Comparison of ENCODE assay signal across 22 mouse cellular contexts in the genomic region with DNA sequence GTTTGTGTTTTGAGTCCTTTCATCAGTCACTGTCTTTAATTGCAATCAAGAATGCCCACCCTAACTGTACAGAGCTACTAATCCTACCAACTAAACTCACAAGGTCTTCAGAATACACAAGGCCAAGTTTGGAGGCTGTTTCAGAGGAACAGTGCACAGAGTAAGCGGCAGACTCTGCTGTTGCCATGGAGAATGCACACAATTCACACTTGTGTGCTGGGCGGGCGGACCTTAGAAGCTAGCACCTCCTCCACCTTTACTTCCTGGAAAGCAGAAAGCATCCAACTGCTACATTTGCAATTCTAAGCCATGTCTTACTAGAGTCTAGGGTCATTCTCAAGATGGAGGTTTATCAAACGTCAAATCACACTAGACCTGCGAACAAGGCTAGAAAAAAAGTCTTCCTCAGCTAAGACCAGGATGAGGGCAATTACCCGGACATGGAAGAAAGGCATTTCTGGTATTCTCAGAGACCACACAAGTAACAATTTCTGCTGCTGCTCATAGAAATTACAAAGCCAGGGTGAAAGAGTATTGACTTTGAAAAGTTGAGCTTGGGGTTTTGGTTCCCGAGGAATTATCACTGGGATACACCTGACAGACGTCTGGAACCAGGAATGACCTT. TPM values are rescaled to one million over a fixed set of nuclear protein-coding genes. Genes with fewer than 3 reads are reported as not detected.
A peak's percentile ranks its signal among the peaks of the same experiment; 100 is the strongest.
DNase-seq lines count a peak whose midpoint lies in the region; ATAC-seq and TF ChIP-seq lines count a peak whose summit lies in the region.
"Had no signal": no experiment of that assay in that cellular context is flagged by ENCODE, and none has a peak within 500 bp of the region (broad histone marks: within the 10 kb centered on the region; RNA-seq: fewer than 3 reads in every experiment).

No protein-coding gene starts in this region.

- TF ChIP-seq POLR2A in lung, adult 2 months (IDR thresholded peaks at IDR 0.05; ENCODE audit: borderline replicate concordance, extremely low read depth, low read depth, low read length), result no peak

- no peaks in the 10 kb centered on the region for H3K9me3 ChIP-seq in lung, embryonic 16.5 days (ENCODE audit: control insufficient read depth, low read length)
- H3K9me3 ChIP-seq in kidney, embryonic 15.5 days (replicated peaks), result no peaks in the 10 kb centered on the region
- H3K9me3 ChIP-seq: embryonic facial prominence, embryonic 13.5 days; forebrain, embryonic 12.5 days; heart, embryonic 10.5 days; hindbrain, embryonic 12.5 days had no signal

- peak; percentile 83 for ATAC-seq in frontal cortex, adult (ENCODE audit: low TSS enrichment)
- peak; percentile 70 for ATAC-seq in lung, embryonic 16.5 days (ENCODE audit: low read depth)
- no peak for ATAC-seq in kidney, embryonic 15.5 days (replicated peaks; ENCODE audit: low FRiP score)
- ATAC-seq: hindbrain, embryonic 16.5 days; inflammation-experienced regulatory T-cells, adult 6 months had no signal

- H3K9ac ChIP-seq in lung, embryonic 16.5 days (ENCODE audit: low read length), result no peak overlapping the region
- H3K9ac ChIP-seq in kidney, embryonic 15.5 days, result no peak overlapping the region
- H3K9ac ChIP-seq: embryonic facial prominence, embryonic 13.5 days; forebrain, embryonic 12.5 days; hindbrain, embryonic 12.5 days had no signal

- TF ChIP-seq CTCF in lung, adult 2 months (IDR thresholded peaks at IDR 0.05; ENCODE audit: insufficient read depth, low read length), result no peak

- H3K4me2 ChIP-seq in lung, embryonic 16.5 days (ENCODE audit: low read depth, low read length), result no peak overlapping the region
- no peak overlapping the region for H3K4me2 ChIP-seq in kidney, embryonic 15.5 days
- H3K4me2 ChIP-seq: embryonic facial prominence, embryonic 13.5 days; forebrain, embryonic 12.5 days; hindbrain, embryonic 12.5 days had no signal

- peaks cover 4% of the 10 kb centered on the region for H3K4me1 ChIP-seq in lung, embryonic 16.5 days (replicated peaks; ENCODE audit: control insufficient read depth, insufficient read depth, low read length)
- H3K4me1 ChIP-seq in lung, adult 2 months (ENCODE audit: control insufficient read depth, insufficient read depth, low read length), result no peaks in the 10 kb centered on the region; the same call in 1 of the 2 replicates
- H3K4me1 ChIP-seq in kidney, embryonic 15.5 days, result peaks cover 3% of the 10 kb centered on the region; the same call in 1 of the 2 replicates

- DNase-seq in frontal cortex, postnatal 14 days (ENCODE audit: low spot score in 2 of 2), result no peak
- no peak for DNase-seq in lung, adult 2 months
- DNase-seq in right cerebral cortex, adult 2 months (ENCODE audit: low spot score in 2 of 2), result peak; percentile 13 to 41
- DNase-seq in right cerebral cortex, postnatal 10 days (ENCODE audit: low spot score in 2 of 2), result no peak
- peak; percentile 27 for DNase-seq in telencephalon, adult 2 months (ENCODE audit: low read depth, low spot score)
- DNase-seq: adrenal gland, postnatal 14 days; cerebellum, adult 18-20 months; cerebellum, adult 9-11 months; cerebellum, postnatal 36 days; gastrocnemius, adult 2 months; gastrocnemius, postnatal 25 days; heart, postnatal 10 days; heart, postnatal 4 days had no signal

- no peaks in the 10 kb centered on the region for H3K27me3 ChIP-seq in lung, embryonic 16.5 days (ENCODE audit: control insufficient read depth, insufficient read depth, low read depth, low read length)
- no peaks in the 10 kb centered on the region for H3K27me3 ChIP-seq in kidney, embryonic 15.5 days
- H3K27me3 ChIP-seq: embryonic facial prominence, embryonic 13.5 days; forebrain, embryonic 12.5 days; hindbrain, embryonic 12.5 days had no signal

- H3K4me3 ChIP-seq in lung, embryonic 16.5 days (ENCODE audit: low read length), result no peak overlapping the region
- no peak overlapping the region for H3K4me3 ChIP-seq in lung, adult 2 months (replicated peaks; ENCODE audit: extremely low read depth, low read depth, low read length)
- H3K4me3 ChIP-seq in kidney, embryonic 15.5 days (replicated peaks), result no peak overlapping the region
- H3K4me3 ChIP-seq: embryonic facial prominence, embryonic 13.5 days; forebrain, embryonic 12.5 days; gastrocnemius, adult 2 months; heart, embryonic 10.5 days; hindbrain, embryonic 12.5 days had no signal

- 48% methylated on average over 8 of the region's 8 CpGs for WGBS in lung, embryonic 16.5 days
- WGBS in lung, adult 2 months, result 72% methylated on average over 8 of the region's 8 CpGs
- WGBS in kidney, embryonic 15.5 days, result 63% methylated on average over 8 of the region's 8 CpGs

- H3K27ac ChIP-seq in lung, embryonic 16.5 days (ENCODE audit: low read length), result no peak overlapping the region
- no peak overlapping the region for H3K27ac ChIP-seq in kidney, embryonic 15.5 days
- H3K27ac ChIP-seq: embryonic facial prominence, embryonic 13.5 days; forebrain, embryonic 12.5 days; gastrocnemius, adult 2 months; heart, embryonic 10.5 days; hindbrain, embryonic 12.5 days had no signal

- no peaks in the 10 kb centered on the region for H3K36me3 ChIP-seq in lung, embryonic 16.5 days (ENCODE audit: control insufficient read depth, insufficient read depth, low read length)
- no peaks in the 10 kb centered on the region for H3K36me3 ChIP-seq in kidney, embryonic 15.5 days
- H3K36me3 ChIP-seq: embryonic facial prominence, embryonic 13.5 days; forebrain, embryonic 12.5 days; heart, embryonic 10.5 days; hindbrain, embryonic 12.5 days had no signal

RNA-seq across cellular contexts. Expression of gene Mbnl2, which starts 30.3 kb away (rescaled TPM):
- 162 and 164 TPM in 2 replicates for polyA plus RNA-seq in lung, embryonic 16.5 days (2015; fragmentation: Nextera tagmentation; extraction: Ambion mirVana)
- polyA plus RNA-seq in lung, adult 2 months (2012; rRNA removed), result 121 and 130 TPM in 2 replicates
- polyA plus RNA-seq in kidney, embryonic 15.5 days (2015; fragmentation: Nextera tagmentation; extraction: Ambion mirVana), result 91.4 and 91.7 TPM in 2 replicates

Comparison
In these comparisons a context has a peak if more than half of its experiments do, and no peak if none do; other contexts are left out.
1. DNase-seq: peak in right cerebral cortex, adult 2 months (2 of 2) and telencephalon, adult 2 months (single experiment); none in frontal cortex, postnatal 14 days (0 of 2), lung, adult 2 months (single experiment) and right cerebral cortex, postnatal 10 days (0 of 2).